Mouse (Mus musculus) embryo, embryonic 11.5 days (tissue): Measurements from ENCODE around the gene Homer1.

ENCODE experiments used
- DNase-seq: peaks from one replicate; pipeline ENCODE4 v3.0.0-alpha.2; 2012; ENCODE audit warnings: low read depth, low spot score

Homer1 gene

DNA sequence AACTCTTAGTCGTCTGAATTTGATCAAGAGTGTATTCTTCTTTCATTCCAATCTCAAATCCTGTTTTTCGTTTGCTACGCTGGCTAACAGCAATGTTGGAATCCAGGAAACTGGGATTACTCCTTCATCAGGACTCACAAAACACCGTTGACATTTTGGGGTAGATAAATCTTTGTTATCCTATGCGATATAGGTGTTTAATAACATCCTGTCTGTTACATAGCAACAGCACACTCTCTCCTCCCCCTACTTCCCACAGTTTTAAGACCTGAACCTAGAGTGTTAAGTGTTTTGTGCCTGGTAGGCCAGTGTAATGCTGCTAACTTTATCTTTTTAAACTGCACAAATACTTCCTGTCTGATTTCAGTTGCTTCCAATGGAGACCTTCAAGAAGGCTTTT, 39.0 kb downstream of the Homer1 start:
- peak; percentile 17 for DNase-seq

- no peak for DNase-seq
Observed at GRCm38 (mm10) chr13:93340555-93341278, 41.3 kb downstream of the Homer1 start.

DNA sequence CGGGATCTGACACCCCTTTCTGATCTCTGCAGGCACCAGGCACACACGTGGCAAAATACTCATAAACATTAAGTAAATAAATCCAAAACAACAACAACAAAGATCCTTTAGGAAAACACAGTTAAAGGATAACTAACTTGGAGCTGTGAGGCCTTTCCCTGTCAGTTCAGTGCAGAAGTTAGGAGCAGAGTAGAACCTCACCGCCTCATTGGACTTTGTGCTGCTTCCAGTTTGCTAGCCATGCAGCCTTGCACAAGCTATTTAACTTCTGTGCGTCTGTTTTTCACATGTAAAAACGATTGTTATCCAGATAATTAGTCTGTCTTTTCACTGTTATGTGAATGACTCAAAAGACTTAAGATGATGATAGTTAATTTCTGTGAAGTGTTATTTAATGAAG, 43.2 kb downstream of the Homer1 start:
- DNase-seq, result no peak

DNA sequence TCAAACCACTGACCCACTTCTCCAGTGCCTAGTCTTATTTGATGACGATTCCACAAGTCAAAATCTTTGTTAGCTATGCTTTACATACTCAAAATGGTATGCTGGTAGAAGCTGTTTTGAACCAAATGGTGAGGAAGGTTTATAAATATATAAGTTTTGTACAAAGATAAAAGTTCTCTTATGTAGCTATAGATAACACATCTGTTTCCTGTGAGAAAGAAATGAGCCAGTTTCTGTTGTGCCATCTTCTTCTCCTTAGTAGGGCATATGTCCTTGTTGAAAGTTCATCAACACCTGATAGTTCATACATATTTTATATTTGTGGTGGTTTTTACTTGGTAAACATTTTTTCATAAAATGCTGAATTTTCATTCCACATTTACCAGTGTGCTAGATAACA, 45.0 kb downstream of the Homer1 start:
- no peak for DNase-seq

DNA sequence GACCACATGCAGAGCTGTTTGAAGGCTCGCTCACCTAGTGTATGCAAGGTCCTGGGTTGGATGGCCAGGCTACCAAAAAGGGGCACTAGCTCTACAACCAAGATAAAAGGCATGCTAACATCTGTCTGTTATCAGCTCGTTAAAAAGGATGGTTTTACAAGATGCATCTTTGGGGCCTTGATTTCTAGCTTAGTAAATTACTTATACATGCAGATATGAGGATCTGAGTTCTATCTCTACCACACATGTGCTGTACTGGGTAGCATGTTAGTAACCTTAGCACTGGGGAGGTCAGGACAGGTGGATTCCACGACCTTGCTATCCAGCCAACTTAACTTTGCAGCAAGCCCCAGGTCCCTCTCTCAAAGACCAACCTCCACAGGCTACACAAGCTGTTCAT, 46.4 kb downstream of the Homer1 start:
- no peak for DNase-seq

DNA sequence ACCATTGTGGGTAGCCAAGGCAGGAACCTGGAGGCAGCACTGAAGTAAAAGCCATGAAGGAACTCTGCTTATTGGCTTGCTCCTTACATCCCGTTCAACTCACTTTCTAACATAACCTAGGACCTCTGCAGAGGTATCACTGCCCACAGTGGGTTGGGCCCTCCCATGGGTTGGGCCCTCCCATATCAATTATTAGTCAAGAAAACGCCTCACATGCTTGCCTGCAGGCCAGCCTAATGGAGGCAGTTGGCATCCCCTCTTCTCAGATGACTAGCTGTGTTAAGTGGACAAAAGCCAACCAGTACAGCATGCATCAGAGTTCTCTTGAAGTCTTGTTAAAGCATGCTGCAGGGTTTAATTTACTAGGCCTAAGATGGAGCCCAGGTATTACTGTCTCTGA, 52.6 kb downstream of the Homer1 start:
- no peak for DNase-seq

DNA sequence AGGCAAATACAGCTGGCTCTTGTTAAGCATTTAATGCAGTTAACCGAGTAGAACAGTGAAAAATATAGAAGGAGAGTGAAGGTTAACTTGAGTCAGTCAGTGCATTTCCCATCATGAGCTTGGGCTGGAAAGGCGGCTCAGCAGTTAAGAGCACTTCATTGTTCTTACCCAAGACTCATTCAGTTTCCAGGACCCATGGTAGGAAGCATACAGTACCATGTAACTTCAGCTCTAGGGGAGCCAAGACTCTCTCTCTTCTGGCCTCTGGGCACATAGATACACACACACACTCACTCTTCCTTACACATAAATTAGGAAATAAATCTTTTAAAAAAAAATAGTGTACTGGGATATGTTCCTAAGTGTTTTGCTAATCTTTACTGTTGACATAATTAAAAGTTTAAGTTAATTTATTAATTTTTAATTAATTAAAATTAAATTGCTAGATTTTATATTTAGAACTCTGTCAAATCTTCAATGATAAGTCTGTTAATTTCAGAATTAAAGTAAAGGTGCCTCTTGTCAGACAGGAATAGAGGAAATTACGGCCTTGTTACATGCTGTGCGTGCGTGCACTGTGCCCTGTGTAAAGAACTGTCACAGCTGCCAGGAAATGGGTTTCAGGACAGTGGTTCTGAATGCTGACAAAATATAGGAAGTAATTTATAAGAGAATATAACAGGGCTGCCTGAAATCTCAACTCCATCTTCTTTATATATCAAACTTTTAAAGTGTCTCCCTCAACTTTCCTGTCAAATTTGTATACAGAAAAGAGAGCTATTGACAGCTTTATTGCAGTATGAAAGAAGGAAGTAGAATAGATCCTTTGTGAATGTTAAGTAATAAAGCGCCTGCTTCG, 55.2 kb downstream of the Homer1 start:
- DNase-seq, result no peak

- no peak for DNase-seq
Observed at GRCm38 (mm10) chr13:93355279-93355587, 55.8 kb downstream of the Homer1 start.

GRCm38 (mm10) chr13:93358522-93358921, 59.1 kb downstream of the Homer1 start:
- no peak for DNase-seq

DNA sequence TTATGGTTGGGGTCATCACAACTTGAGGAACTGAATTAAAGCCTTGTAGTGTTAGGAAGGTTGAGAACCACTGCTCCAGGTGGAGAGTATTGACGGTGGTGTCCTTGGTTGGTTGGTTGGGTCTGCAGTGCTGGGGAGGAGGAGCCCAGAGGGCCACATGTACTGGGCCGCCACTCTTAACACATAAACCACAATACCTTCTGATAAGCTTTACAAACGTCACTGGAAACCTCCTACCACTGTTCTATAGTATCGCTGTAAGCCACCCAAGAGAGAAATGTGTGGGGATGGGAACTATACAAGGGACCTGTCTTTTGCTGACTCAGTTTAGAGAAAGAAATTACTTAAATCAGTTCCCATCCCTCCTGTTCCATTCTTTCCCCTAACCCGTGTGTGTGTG, 68.1 kb downstream of the Homer1 start:
- no peak for DNase-seq

DNA sequence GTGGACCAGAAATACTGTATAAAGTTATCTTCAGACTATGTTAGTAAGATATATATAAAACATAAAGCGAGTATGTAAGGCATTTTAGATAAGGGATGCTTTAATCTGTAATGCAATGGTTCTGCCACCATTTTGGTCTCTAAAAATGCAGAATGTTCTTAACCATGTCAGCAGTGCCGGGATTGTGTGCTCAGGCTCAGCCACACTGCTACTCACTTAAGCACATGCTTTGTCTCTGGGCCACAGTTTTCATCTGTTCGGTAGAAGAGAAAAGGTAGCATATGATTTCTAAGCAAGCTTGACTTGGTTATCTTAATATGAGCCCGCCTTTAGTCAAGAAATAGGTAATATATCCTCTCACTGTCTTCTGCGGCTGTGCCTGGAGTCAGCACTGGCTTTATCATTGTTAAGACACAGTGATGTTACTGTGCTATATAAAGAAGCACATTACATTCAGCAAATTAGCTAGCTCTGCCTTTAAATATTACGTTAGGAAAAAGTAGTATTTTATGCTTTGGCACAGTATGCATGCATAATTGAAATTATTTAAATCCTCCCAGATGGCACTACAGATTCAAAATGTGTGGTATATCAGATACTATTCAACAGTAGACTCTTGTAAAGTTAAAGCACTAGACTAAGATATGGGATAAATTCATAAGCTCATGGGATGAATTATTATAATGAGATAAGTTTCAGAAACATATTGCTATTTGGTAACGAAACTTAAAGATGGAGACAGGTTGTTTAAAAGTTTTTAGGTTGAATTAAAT, 69.6 kb downstream of the Homer1 start:
- DNase-seq, result no peak

DNA sequence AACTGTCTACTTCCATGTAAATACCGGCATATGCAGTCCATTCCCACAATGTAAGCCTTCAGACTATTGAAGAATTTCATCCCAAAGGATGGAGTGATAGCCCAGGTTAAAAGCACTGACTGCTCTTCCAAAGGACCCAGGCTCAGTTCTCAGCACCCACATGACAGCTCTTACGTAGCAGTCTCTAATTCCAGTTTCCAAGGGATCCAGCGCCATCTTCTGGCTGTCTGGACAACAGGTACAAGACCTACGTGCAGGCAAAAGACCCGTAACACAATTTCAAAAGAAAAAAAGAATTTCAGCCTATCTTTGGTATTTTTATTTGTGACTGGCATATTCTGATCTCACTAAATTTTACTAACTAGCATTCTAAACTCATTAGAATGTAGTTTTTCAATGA, 75.0 kb downstream of the Homer1 start:
- DNase-seq, result no peak

DNA sequence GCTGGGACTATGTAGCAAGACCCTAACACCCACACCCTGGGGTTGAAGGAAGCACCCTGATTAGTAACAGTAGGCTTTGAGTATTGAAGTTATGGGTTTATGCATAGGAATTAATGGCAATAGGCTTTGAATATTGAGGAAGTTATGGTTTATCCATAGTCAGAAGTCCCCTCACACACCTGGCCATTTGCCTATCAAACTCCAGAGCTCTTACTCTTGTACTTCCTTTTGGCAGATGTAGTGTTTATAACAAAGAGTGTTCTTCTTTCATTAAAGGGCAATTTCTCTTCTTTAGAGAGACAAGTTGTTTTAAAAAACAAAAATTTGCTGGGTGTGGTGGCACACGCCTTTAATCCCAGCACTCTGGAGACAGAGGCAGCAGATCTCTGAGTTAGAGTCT, 79.1 kb downstream of the Homer1 start:
- no peak for DNase-seq

- no peak for DNase-seq
Observed at GRCm38 (mm10) chr13:93380399-93381063, 81.1 kb downstream of the Homer1 start.

DNA sequence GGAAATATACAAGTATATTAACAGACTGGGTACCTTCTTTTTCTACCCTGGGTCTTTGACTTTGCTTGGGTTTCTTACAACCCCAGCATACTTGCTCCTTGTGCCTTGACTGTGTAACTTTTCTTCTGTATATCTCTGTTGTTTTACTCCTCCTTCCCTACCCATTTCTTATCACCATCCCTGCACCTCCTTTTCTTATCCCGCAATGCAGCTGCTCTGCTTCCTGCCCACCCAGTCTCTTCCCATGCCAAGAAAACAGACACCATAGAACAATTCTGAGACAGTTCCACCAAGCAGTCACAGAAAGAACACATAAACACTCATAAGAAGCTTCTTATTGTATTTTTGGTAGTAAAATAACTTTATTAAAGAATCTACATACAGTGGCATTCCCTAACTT, 81.9 kb downstream of the Homer1 start:
- no peak for DNase-seq

DNA sequence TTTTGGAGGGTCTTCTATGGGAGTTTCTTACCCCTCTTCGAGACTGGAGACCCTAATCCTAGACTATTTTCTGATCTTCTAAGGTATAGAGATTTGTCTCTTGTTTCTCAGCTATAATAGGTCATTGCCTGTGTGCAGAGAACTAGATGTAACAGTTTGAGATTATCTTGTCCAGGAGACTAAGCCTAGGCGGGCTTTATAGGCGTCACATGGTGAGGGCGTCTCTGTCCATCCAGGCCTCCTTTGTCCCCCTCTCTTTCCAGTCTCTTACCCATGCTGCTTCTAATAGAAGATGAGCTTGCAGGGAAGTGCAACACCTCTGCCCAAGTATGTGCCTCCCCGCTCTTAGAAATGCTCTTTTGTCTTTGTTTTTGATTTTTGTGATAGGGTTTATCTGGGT, 83.7 kb downstream of the Homer1 start:
- DNase-seq, result no peak

- no peak for DNase-seq
Observed at GRCm38 (mm10) chr13:93383620-93384019, 84.2 kb downstream of the Homer1 start.

DNA sequence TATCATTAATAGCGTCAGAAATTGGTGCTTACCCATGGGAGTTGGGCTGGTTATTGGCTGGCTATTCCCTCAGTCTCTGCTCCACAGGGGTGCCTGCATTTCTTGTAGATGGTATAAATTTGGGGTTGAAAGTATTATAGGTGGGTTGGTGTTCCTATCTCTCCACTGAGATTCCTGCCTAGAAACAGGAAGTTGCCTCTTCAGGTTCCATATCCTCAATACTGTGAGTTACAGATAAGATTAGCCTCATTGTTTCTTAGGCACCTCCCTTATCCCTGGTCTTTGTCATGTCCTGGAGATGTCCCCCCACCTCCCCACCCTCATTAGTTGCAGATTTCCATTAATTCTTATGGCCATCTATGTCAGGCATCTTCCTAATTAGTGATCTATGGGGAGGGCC, 85.0 kb downstream of the Homer1 start:
- DNase-seq, result no peak

- no peak for DNase-seq
Observed at GRCm38 (mm10) chr13:93385147-93385546, 85.7 kb downstream of the Homer1 start.

DNA sequence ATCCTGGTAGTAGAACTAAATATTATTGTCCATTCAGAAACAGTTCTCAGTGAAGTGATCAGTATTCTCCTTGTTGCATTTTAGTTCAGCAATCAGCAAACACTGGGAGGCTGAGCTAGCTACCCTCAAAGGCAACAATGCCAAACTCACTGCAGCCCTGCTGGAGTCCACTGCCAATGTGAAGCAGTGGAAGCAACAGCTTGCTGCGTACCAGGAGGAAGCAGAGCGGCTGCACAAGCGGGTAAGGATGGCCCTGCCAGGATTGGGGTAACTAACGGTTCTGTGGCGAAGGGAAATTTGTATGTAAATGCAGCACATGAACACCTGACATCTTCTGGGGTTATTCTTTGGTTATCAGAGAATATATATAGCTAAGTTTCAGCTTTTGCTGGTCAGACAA, 88.0 kb downstream of the Homer1 start:
- no peak for DNase-seq

DNA sequence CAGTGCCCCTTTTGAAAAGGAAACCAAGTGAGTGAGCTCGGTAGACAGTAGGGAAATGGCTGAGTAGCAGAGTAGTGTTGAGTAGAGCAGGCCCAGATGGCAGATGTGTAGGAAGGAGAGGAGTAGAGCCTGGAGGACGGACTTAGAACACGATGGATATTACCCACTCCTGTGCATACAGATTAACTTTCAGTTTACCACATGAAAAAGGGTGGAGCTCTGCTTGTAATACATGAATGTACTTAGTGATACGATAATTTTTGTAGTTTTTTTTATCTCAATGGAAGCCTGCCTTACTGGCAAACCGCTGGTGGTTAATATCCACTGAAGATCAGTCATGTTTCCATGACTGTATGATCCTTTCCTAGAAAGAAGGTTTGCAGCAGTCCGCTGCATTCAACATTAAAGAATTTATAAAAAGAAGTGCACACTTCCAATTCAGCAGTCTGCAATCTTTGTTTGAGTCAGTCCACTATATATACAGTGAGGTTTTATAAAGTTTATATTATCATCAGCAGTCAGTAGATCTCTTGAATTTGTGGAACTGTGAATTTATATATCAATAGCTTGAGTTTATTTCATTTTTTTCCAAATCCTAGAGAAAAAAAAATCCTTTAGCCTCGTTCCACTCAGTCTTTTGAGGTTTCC, 89.3 kb downstream of the Homer1 start:
- DNase-seq, result no peak

GRCm38 (mm10) chr13:93389242-93389625, 89.8 kb downstream of the Homer1 start:
- peak; percentile 9 for DNase-seq
